Mouse (Mus musculus): ENCODE data around the gene Dab2. TPM values are rescaled to one million over a fixed set of nuclear protein-coding genes. Genes with fewer than 3 reads are reported as not detected.

The Dab2 gene
- polyA plus RNA-seq, 1 experiment from 2014 or later = 92.0 TPM

GRCm38 (mm10) chr15:6331380-6331779 lies 31.8 kb downstream of the Dab2 start:
- no peak overlapping the region for H3K9ac ChIP-seq
- H3K9me3 ChIP-seq = no peaks in the 10 kb centered on the region
- H3K36me3 ChIP-seq = no peaks in the 10 kb centered on the region
- H3K27me3 ChIP-seq = no peaks in the 10 kb centered on the region
- H3K4me3 ChIP-seq = no peak overlapping the region
- H3K4me1 ChIP-seq = no peaks in the 10 kb centered on the region
- 77% methylated on average over 2 of the region's 2 CpGs for WGBS
- no peak overlapping the region for H3K4me2 ChIP-seq (replicated peaks)
- H3K27ac ChIP-seq = no peak overlapping the region
- ATAC-seq (ENCODE audit: low FRiP score, low read depth) = no peak

GRCm38 (mm10) chr15:6334664-6335206 lies 35.1 kb downstream of the Dab2 start:
- WGBS = 97% methylated on average over 1 of the region's 1 CpGs
- Histone ChIP-seq H3K4me2 (replicated peaks) (no peak overlapping the region), H3K9me3 (no peaks in the 10 kb centered on the region), H3K4me3 (no peak overlapping the region), H3K4me1 (no peaks in the 10 kb centered on the region), H3K27ac (no peak overlapping the region), H3K27me3 (no peaks in the 10 kb centered on the region), H3K36me3 (no peaks in the 10 kb centered on the region), H3K9ac (no peak overlapping the region)
- ATAC-seq (ENCODE audit: low FRiP score, low read depth) = no peak

DNA sequence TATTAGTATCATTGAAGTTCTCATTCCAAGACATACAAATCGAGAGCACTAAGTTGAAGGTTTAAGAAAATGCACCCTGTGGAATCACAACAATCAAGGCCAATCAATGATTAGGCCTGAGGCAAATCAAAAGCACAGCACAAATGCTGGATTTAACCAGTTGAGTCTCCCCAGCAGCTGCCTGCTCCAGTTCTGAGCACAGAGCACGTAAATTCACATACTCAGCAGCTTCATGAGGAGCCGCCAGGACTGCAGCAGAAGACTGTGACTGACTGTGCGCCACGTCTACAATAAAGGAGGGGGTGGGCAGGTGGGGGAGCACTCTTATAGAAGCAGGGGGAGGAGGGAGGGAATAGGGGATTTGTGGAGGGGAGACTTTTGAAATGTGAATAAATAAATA lies 40.2 kb downstream of the Dab2 start:
- 65% methylated on average over 5 of the region's 5 CpGs for WGBS
- no peaks in the 10 kb centered on the region for H3K9me3 ChIP-seq
- no peaks in the 10 kb centered on the region for H3K27me3 ChIP-seq
- ATAC-seq (ENCODE audit: low FRiP score, low read depth) = no peak
- H3K4me1 ChIP-seq = no peaks in the 10 kb centered on the region
- no peak overlapping the region for H3K4me3 ChIP-seq
- no peak overlapping the region for H3K4me2 ChIP-seq (replicated peaks)
- H3K27ac ChIP-seq = no peak overlapping the region
- no peaks in the 10 kb centered on the region for H3K36me3 ChIP-seq
- no peak overlapping the region for H3K9ac ChIP-seq

GRCm38 (mm10) chr15:6340347-6340746 lies 40.8 kb downstream of the Dab2 start:
- Histone ChIP-seq H3K4me1 (no peaks in the 10 kb centered on the region), H3K4me2 (replicated peaks) (no peak overlapping the region), H3K27me3 (no peaks in the 10 kb centered on the region), H3K9ac (no peak overlapping the region), H3K27ac (no peak overlapping the region), H3K4me3 (no peak overlapping the region), H3K36me3 (no peaks in the 10 kb centered on the region), H3K9me3 (no peaks in the 10 kb centered on the region)
- no peak for ATAC-seq (ENCODE audit: low FRiP score, low read depth)
- WGBS = 84% methylated on average over 6 of the region's 6 CpGs

GRCm38 (mm10) chr15:6341427-6341826 lies 41.8 kb downstream of the Dab2 start:
- Histone ChIP-seq H3K27ac (no peak overlapping the region), H3K9me3 (no peaks in the 10 kb centered on the region), H3K4me1 (no peaks in the 10 kb centered on the region), H3K27me3 (no peaks in the 10 kb centered on the region), H3K4me3 (no peak overlapping the region), H3K9ac (no peak overlapping the region), H3K4me2 (replicated peaks) (no peak overlapping the region), H3K36me3 (no peaks in the 10 kb centered on the region)
- WGBS = 74% methylated on average over 6 of the region's 6 CpGs
- ATAC-seq (ENCODE audit: low FRiP score, low read depth) = no peak

DNA sequence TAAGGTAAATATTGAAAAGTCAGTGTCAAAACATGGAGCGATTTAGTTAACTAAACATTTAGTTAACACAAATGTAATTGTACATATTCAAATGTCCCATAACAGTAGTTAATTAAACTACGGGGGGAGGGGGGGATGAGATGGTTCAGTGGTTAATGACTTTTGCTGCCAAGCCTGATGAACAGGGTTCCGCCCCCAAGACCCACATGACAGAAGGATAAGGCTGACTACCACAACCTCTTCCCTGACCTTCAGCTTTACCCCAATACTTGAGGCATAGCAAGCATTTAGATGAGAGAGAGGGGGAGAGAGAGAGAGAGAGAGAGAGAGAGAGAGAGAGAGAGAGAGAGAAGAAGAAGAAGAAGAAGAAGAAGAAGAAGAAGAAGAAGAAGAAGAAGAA lies 54.3 kb downstream of the Dab2 start:
- H3K27me3 ChIP-seq = no peaks in the 10 kb centered on the region
- WGBS = 88% methylated on average over 3 of the region's 3 CpGs

GRCm38 (mm10) chr15:6359859-6360258 lies 60.3 kb downstream of the Dab2 start:
- Histone ChIP-seq H3K4me1 (no peaks in the 10 kb centered on the region), H3K4me3 (no peak overlapping the region), H3K9me3 (no peaks in the 10 kb centered on the region), H3K27ac (no peak overlapping the region), H3K27me3 (no peaks in the 10 kb centered on the region), H3K36me3 (no peaks in the 10 kb centered on the region), H3K4me2 (replicated peaks) (no peak overlapping the region), H3K9ac (no peak overlapping the region)
- 85% methylated on average over 2 of the region's 2 CpGs for WGBS
- no peak for ATAC-seq (ENCODE audit: low FRiP score, low read depth)

More for the DNA sequence above, 54.3 kb downstream of the Dab2 start:
- no peak overlapping the region for H3K4me3 ChIP-seq
- no peaks in the 10 kb centered on the region for H3K36me3 ChIP-seq
- no peaks in the 10 kb centered on the region for H3K4me1 ChIP-seq
- no peak for ATAC-seq (ENCODE audit: low FRiP score, low read depth)
- H3K27ac ChIP-seq = no peak overlapping the region
- H3K4me2 ChIP-seq (replicated peaks) = no peak overlapping the region
- H3K9ac ChIP-seq = no peak overlapping the region
- no peaks in the 10 kb centered on the region for H3K9me3 ChIP-seq

GRCm38 (mm10) chr15:6369974-6370373 lies 70.4 kb downstream of the Dab2 start:
- H3K9me3 ChIP-seq = no peaks in the 10 kb centered on the region
- WGBS = 21% methylated on average over 1 of the region's 1 CpGs
- H3K4me3 ChIP-seq = no peak overlapping the region
- H3K9ac ChIP-seq = no peak overlapping the region
- H3K4me1 ChIP-seq = peaks cover 29% of the 10 kb centered on the region
- peak overlapping the region; percentile 73; the same call in 1 of the 2 replicates for H3K27ac ChIP-seq
- no peaks in the 10 kb centered on the region for H3K27me3 ChIP-seq
- no peaks in the 10 kb centered on the region for H3K36me3 ChIP-seq
- H3K4me2 ChIP-seq (replicated peaks) = no peak overlapping the region
- peak; percentile 84 for ATAC-seq (ENCODE audit: low FRiP score, low read depth)

- Histone ChIP-seq H3K27me3 (no peaks in the 10 kb centered on the region), H3K27ac (peak overlapping the region; percentile 22; the same call in 1 of the 2 replicates), H3K9me3 (no peaks in the 10 kb centered on the region), H3K9ac (no peak overlapping the region), H3K36me3 (no peaks in the 10 kb centered on the region), H3K4me3 (no peak overlapping the region), H3K4me1 (peaks cover 29% of the 10 kb centered on the region), H3K4me2 (replicated peaks) (no peak overlapping the region)
- WGBS = 89% methylated on average over 2 of the region's 2 CpGs
- no peak for ATAC-seq (ENCODE audit: low FRiP score, low read depth)
Observed at GRCm38 (mm10) chr15:6371486-6371885, 71.9 kb downstream of the Dab2 start.

- Histone ChIP-seq H3K9me3 (no peaks in the 10 kb centered on the region), H3K9ac (no peak overlapping the region), H3K4me3 (no peak overlapping the region), H3K27ac (no peak overlapping the region), H3K4me1 (peaks cover 13% of the 10 kb centered on the region), H3K36me3 (no peaks in the 10 kb centered on the region), H3K4me2 (replicated peaks) (no peak overlapping the region), H3K27me3 (no peaks in the 10 kb centered on the region)
- 82% methylated on average over 13 of the region's 13 CpGs for WGBS
- no peak for ATAC-seq (ENCODE audit: low FRiP score, low read depth)
Observed at GRCm38 (mm10) chr15:6375016-6375415, 75.4 kb downstream of the Dab2 start.

DNA sequence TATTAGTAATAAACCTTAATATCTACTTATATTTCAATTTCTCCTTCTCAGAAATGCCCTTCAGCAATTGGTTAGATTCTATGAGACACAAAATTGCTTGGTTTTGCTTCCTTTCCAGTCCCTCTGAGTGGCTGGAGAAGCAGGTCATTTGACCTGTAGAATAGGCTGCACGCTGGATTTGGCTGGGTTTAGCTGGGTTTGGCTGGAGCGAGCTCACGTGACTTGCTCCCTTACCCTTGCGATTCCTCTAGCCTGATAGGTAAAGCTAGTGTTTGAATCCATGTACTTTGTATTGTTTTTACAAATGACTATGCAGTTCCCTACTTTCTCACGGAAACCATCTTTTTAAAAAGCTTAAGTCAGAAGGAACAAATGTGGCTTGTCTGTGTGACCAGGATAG lies 76.4 kb downstream of the Dab2 start:
- 80% methylated on average over 5 of the region's 5 CpGs for WGBS
- Histone ChIP-seq H3K4me2 (replicated peaks) (no peak overlapping the region), H3K27ac (no peak overlapping the region), H3K4me1 (peaks cover 9% of the 10 kb centered on the region), H3K36me3 (no peaks in the 10 kb centered on the region), H3K9me3 (no peaks in the 10 kb centered on the region), H3K27me3 (no peaks in the 10 kb centered on the region), H3K9ac (no peak overlapping the region), H3K4me3 (no peak overlapping the region)
- ATAC-seq (ENCODE audit: low FRiP score, low read depth) = no peak

GRCm38 (mm10) chr15:6376785-6377184 lies 77.2 kb downstream of the Dab2 start:
- H3K27ac ChIP-seq = no peak overlapping the region
- no peak overlapping the region for H3K4me2 ChIP-seq (replicated peaks)
- no peaks in the 10 kb centered on the region for H3K27me3 ChIP-seq
- no peak overlapping the region for H3K4me3 ChIP-seq
- H3K36me3 ChIP-seq = no peaks in the 10 kb centered on the region
- no peak for ATAC-seq (ENCODE audit: low FRiP score, low read depth)
- peaks cover 5% of the 10 kb centered on the region; the same call in 1 of the 2 replicates for H3K4me1 ChIP-seq
- 82% methylated on average over 11 of the region's 11 CpGs for WGBS
- no peaks in the 10 kb centered on the region for H3K9me3 ChIP-seq
- no peak overlapping the region for H3K9ac ChIP-seq

DNA sequence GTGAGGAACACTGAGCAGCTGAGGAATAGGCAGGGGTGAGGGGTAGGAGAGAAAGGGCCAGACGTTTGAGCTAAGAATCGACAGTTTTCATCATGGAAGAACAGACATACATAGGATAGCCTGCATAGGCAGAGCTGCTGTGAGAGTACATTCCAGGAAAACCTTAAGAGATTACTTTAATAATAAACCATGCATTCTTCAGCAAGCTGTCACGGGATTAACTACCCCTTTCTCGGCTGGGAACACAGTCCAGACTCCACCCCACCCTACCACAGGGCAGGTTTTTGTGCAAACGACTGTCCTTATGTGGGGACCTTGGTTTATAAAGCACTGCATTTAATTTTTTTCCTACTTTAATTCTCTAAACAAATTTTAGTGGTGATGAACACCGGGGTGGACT lies 84.4 kb downstream of the Dab2 start:
- H3K4me2 ChIP-seq (replicated peaks) = peak overlapping the region; percentile 12
- H3K9me3 ChIP-seq = no peaks in the 10 kb centered on the region
- H3K27ac ChIP-seq = peak overlapping the region; percentile 11; the same call in 1 of the 2 replicates
- no peaks in the 10 kb centered on the region for H3K27me3 ChIP-seq
- WGBS = 28% methylated on average over 6 of the region's 6 CpGs
- peaks cover 34% of the 10 kb centered on the region for H3K4me1 ChIP-seq
- no peak overlapping the region for H3K9ac ChIP-seq
- H3K4me3 ChIP-seq = no peak overlapping the region
- ATAC-seq (ENCODE audit: low FRiP score, low read depth) = no peak
- H3K36me3 ChIP-seq = no peaks in the 10 kb centered on the region
